Mouse (Mus musculus) liver, embryonic 16.5 days (tissue): ENCODE measurements at regions not wholly inside any gene's neighbourhood (a gene's known extent, or its start where the extent isn't known, plus 50 kb on each side); places are given as distances from the start of the nearest gene placed in this dataset.

ENCODE experiments used
- ATAC-seq: fragments of 200-750 bp; cut with Nextera tagmentation; 2 replicates; pipeline ENCODE4 v1.8.0; 2017; ENCODE audit warnings: low read depth, mild to moderate bottlenecking, moderate number of reproducible peaks, moderate library complexity
- H3K27ac ChIP-seq: fragments of 300-500 bp; sonication (generic); 2 replicates; pipeline ENCODE4 v1.5.1; 2014; ENCODE audit warnings: mild to moderate bottlenecking, low read length
- H3K27me3 ChIP-seq: fragments of 300-500 bp; sonication (generic); 2 replicates; pipeline ENCODE4 v1.6.1; 2014; ENCODE audit warnings: low read depth, low read length, mixed read lengths; ENCODE audit not compliant: control insufficient read depth, insufficient read depth
- H3K36me3 ChIP-seq: fragments of 300-500 bp; sonication (generic); 2 replicates; pipeline ENCODE4 v1.6.1; 2014; ENCODE audit warnings: mild to moderate bottlenecking; ENCODE audit not compliant: control insufficient read depth, insufficient read depth
- H3K4me1 ChIP-seq: fragments of 300-500 bp; sonication (generic); 2 replicates; pipeline ENCODE4 v1.6.1; 2014; ENCODE audit warnings: low read depth, low read length, mixed read lengths; ENCODE audit not compliant: control insufficient read depth
- H3K4me2 ChIP-seq: fragments of 300-500 bp; sonication (generic); 2 replicates; pipeline ENCODE4 v1.6.1; 2014; ENCODE audit warnings: low read depth, low read length, mixed read lengths
- H3K4me3 ChIP-seq: fragments of 300-500 bp; sonication (generic); 2 replicates; pipeline ENCODE4 v1.5.1; 2014; ENCODE audit warnings: low read depth, mild to moderate bottlenecking, low read length
- H3K9ac ChIP-seq: fragments of 300-500 bp; sonication (generic); 2 replicates; pipeline ENCODE4 v1.6.1; 2014; ENCODE audit warnings: low read depth, low read length
- H3K9me3 ChIP-seq: fragments of 300-500 bp; sonication (generic); replicated peaks from 2 replicates; pipeline ENCODE4 v1.6.1; 2016; ENCODE audit warnings: low read length; ENCODE audit not compliant: control insufficient read depth
- WGBS: fragments of 180-500 bp; shearing (Covaris S2); extraction: QIAGEN DNeasy Blood & Tissue Kit; methylation state at CpG from one replicate; pipeline ENCODE4 v1.1.7; 2014; ENCODE audit not compliant: insufficient replicate concordance; 5-methylcytosine and 5-hydroxymethylcytosine counted together

DNA sequence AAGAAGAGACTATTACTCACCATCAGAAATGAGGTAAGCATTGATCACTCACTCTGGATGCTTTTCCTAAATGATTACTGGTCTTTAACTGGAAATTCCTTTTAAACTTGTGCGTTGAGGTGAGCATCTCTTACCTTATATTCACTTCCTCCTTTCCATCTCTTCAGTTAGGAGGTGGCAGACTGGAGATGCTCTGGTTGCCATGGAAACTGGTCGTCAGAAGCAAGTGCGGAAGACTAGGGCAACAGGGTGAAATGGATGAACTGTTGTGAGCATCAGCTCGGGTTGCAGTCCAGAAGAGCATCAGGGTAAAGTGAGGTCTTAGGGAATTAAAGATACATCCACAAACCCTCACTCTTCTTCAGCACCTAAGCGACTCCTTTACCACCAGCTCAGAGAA is 86.2 kb upstream of the Rab3gap2 start:
- 52% methylated on average over 5 of the region's 5 CpGs for WGBS
- H3K27ac ChIP-seq = no peak overlapping the region
- H3K36me3 ChIP-seq = no peaks in the 10 kb centered on the region
- H3K27me3 ChIP-seq = no peaks in the 10 kb centered on the region
- H3K4me2 ChIP-seq = no peak overlapping the region
- no peaks in the 10 kb centered on the region for H3K9me3 ChIP-seq
- H3K4me3 ChIP-seq = no peak overlapping the region
- H3K9ac ChIP-seq = no peak overlapping the region
- no peaks in the 10 kb centered on the region for H3K4me1 ChIP-seq
- ATAC-seq = no peak

DNA sequence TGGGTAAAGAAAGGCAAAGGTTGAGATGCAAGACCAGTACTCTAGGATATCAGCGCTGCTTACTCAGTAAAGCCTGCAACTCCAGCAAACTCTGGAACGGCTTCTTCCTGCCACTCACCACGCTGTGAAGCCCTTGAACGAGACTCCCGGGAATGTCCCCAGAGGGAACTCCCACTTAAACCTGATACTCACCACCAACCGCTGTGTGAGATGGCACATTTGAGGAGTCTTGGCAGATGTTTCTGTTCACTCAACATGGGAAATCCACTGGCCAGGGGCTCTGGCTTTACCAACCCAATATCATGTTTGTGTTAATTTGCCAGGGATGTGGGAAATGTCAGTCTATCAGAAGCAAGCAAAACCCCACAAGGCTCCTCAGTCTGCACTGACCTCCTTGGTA is 90.2 kb upstream of the Rab3gap2 start:
- no peak overlapping the region for H3K9ac ChIP-seq
- no peak for ATAC-seq
- no peak overlapping the region for H3K4me2 ChIP-seq
- no peaks in the 10 kb centered on the region for H3K27me3 ChIP-seq
- no peak overlapping the region for H3K4me3 ChIP-seq
- H3K27ac ChIP-seq = no peak overlapping the region
- no peaks in the 10 kb centered on the region for H3K4me1 ChIP-seq
- H3K9me3 ChIP-seq = no peaks in the 10 kb centered on the region
- H3K36me3 ChIP-seq = no peaks in the 10 kb centered on the region
- WGBS = 57% methylated on average over 6 of the region's 6 CpGs

DNA sequence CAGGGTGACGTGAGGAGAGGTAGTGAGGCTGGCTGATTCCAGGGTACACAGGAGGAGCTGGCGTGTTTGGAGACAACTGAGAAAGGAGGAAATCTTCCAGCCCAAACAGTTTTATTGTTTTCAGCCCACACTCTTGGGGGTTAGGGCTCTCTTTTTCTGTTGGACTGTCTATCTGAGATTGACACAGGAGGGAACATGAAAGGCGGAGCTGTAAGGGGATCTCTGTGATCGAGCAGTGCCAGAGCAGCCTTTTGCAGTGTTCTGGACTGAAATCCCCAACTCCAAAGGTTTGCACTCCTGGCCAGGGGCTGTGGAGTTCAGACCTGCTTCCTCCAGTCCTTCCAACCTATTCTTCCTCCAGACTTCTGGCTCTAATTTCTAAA is 91.9 kb upstream of the Rab3gap2 start:
- H3K9me3 ChIP-seq = no peaks in the 10 kb centered on the region
- 57% methylated on average over 4 of the region's 4 CpGs for WGBS
- no peak overlapping the region for H3K9ac ChIP-seq

DNA sequence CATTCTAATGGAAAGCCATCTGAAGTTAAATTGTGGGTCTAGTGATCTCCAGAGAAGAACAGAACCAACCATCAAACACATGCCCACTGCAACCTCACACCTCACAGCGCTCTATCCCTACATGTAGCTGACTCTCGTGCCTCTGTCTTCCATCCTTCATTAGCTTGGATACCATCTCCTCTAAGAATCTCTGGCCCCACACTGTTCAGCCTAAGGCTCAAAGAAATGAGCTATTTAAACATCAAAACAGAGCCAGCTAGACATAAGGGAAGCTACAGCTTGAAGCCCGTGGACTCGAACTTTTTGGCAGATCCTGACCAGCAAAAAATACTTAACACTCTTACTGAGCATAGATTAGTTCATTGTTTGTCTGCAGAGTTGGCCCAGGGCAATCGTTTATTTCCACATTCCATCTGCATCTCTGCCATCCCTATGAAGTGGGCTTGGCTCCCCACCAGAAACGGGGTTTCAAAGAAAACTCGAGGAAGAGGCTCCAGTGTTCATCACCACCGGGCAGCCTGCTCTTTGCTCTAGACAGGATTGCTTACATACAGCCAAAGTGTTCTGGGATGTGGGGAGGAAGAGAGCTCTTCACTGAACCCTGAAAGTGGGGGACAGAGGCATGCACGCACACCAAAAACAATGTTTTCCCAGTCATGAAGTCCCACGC is 92.4 kb upstream of the Rab3gap2 start:
- no peak for ATAC-seq
- WGBS = 58% methylated on average over 10 of the region's 10 CpGs
- Histone ChIP-seq H3K9ac (no peak overlapping the region), H3K27me3 (no peaks in the 10 kb centered on the region), H3K4me2 (no peak overlapping the region), H3K27ac (no peak overlapping the region), H3K4me3 (no peak overlapping the region), H3K36me3 (no peaks in the 10 kb centered on the region), H3K4me1 (no peaks in the 10 kb centered on the region), H3K9me3 (no peaks in the 10 kb centered on the region)

More for the DNA sequence above, 91.9 kb upstream of the Rab3gap2 start:
- no peak for ATAC-seq
- H3K27ac ChIP-seq = no peak overlapping the region
- H3K4me3 ChIP-seq = no peak overlapping the region
- no peak overlapping the region for H3K4me2 ChIP-seq
- no peaks in the 10 kb centered on the region for H3K27me3 ChIP-seq
- no peaks in the 10 kb centered on the region for H3K36me3 ChIP-seq
- H3K4me1 ChIP-seq = no peaks in the 10 kb centered on the region

DNA sequence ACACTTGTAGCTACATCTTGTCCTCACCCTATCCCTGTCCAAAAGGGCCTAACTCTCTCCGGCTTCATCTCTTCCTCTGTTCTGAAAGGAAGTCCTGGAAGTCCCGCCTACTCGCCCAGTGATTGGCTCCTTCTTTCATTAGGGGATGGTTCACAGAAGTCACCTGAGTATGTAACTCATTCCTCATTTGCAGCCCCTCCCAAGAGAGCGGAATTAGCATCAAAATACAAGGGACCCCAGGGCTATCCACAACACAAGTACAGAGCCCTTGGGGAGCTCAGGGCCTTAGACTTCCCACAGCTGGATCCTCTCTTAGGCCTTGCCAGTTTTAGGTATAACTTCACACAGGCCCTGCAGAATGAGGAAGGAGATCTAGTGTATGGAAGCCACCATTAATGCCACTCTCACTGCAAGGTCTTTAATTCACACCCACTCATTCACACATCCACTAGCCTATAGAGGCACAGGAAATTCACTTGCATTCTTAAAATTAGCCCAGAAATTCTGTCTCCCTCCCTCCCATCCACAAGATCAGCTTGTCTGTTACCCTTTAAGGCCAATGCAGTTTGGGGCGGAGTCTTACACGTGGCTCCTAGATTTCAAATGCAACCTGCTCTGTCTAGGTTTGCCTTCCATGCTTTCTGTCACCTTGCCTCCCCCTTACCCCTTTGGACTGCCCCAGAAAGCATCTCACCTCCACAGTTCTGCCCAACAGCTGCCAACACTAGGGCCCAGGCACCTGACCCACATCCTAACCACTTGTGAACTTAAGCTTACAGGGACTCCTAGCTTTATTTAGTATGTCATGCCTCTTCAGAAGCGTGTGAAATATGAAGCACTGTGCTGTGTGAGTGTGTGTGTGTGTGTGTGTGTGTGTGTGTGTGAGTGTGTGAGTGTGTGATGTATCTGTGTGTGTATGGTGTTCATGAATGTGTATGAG is 98.7 kb upstream of the Rab3gap2 start:
- no peaks in the 10 kb centered on the region for H3K4me1 ChIP-seq
- H3K27me3 ChIP-seq = no peaks in the 10 kb centered on the region
- no peaks in the 10 kb centered on the region for H3K36me3 ChIP-seq
- ATAC-seq = no peak
- H3K4me3 ChIP-seq = no peak overlapping the region
- H3K27ac ChIP-seq = no peak overlapping the region
- 52% methylated on average over 7 of the region's 7 CpGs for WGBS
- no peaks in the 10 kb centered on the region for H3K9me3 ChIP-seq
- H3K9ac ChIP-seq = no peak overlapping the region
- H3K4me2 ChIP-seq = no peak overlapping the region

DNA sequence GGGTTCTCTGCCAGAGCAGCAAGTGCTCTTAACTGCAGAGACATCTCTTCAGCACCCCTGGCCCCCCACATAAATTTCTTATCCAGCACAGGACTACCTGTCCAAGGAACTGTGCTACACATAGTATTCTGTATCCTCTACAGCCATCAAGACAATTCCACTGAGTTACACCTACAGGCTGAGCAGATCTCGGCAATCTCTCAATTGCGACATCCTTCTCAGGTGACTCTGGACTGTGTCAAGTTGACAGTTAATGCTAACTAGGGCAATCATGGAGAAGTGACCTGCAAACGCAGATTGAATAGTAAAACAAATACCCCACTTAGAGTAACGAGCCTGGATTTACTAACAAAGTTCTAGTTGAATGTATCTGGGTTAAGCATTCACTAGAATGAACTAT is 100.1 kb upstream of the Rab3gap2 start:
- Histone ChIP-seq H3K9me3 (no peaks in the 10 kb centered on the region), H3K9ac (no peak overlapping the region), H3K27me3 (no peaks in the 10 kb centered on the region; the same call in 1 of the 2 replicates), H3K27ac (no peak overlapping the region), H3K4me1 (no peaks in the 10 kb centered on the region), H3K36me3 (no peaks in the 10 kb centered on the region), H3K4me3 (no peak overlapping the region), H3K4me2 (no peak overlapping the region)
- peak; percentile 63 for ATAC-seq
- 41% methylated on average over 4 of the region's 4 CpGs for WGBS

DNA sequence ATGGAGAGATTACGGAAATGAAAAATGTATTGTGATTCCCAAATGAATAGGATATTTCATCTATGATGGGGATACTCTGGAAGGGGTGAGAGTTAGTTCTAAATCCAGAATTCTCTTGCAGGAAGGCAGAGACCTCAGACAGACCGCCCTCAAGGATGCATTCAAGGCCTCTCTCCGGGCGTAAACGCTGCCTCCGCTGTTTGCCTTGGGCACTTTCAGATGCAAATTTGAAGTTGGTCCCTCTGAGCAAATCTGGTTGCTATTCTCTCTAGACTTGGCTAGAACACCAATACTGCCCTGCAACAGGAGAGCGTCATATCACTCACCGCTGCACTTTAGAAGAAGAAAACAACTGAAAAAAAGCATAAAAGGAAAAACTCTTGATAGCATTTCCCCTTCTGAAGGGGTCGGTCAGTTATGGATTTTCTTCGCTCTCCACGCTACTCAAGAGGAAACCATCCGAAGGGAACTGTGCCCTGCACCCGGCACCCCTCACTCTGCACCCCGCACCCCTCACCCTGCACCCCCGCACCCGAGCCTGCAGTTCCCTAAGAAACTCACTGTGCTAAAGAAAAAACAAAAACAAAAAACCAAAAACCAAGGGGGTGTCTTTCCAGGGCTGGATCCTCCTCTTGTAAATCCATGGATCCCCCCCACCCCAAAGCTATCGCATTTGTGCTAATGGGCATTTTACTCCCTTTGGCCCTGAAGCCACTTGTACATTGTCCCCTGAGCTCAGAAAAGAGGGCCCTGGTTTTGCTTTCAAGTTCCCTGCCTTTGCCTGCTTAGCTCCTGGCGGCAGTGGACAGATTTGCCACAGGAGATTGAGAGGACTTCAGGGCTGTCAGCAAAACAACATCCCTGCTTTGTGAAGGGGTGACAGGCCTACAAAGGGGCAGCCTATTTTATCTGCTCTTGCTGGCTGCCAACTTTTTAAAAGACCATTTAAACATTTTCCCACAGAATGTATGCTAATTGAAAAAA is 99.9 kb upstream of the Mark1 start:
- Histone ChIP-seq H3K9me3 (no peaks in the 10 kb centered on the region), H3K27me3 (no peaks in the 10 kb centered on the region; the same call in 1 of the 2 replicates), H3K4me1 (no peaks in the 10 kb centered on the region), H3K27ac (no peak overlapping the region), H3K9ac (no peak overlapping the region), H3K4me3 (no peak overlapping the region), H3K36me3 (no peaks in the 10 kb centered on the region), H3K4me2 (no peak overlapping the region)
- 39% methylated on average over 18 of the region's 18 CpGs for WGBS
- ATAC-seq = no peak

DNA sequence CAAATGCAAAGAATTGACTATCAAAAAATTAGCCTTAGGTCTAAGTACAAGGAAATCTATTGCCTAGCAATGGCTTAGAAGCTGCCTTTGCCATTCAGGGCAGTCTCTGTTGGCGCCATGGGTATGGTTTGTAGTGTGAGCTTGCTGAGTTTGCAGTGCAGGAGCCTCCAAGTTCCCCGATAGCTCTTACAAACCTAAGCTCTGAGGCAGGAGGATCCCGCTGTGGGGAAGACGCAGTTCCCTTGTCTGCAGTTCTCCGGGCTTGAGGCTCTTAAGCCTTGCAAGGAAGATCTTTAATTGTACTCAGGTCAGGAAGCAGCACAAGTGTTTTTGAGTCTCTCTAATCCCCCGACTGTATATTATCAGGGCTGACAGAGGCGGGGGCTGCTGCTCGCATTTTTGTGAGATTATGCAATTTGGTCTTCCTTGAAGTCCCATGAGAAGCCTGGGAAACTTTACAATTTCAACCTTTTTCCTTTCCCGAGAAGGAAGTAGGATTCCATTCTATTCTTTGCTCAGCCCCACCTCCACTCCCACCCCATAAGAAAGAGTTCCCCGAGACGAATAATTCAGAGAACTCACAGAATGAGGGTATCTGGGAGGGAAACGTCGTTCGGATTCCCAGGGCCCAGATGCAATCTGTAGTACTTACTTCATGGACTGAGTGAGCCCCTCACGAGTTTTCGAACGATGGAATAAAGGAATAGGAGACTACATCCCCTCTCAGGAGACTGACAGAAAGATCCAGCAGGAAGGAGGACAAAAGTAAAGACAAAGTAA is 99.0 kb upstream of the Mark1 start:
- Histone ChIP-seq H3K9ac (no peak overlapping the region), H3K4me1 (no peaks in the 10 kb centered on the region), H3K36me3 (no peaks in the 10 kb centered on the region), H3K4me3 (no peak overlapping the region), H3K9me3 (no peaks in the 10 kb centered on the region), H3K4me2 (no peak overlapping the region), H3K27ac (no peak overlapping the region), H3K27me3 (no peaks in the 10 kb centered on the region; the same call in 1 of the 2 replicates)
- no peak for ATAC-seq
- 12% methylated on average over 17 of the region's 17 CpGs for WGBS
